Mouse (Mus musculus): ENCODE measurements around the gene Ina.

DNA sequence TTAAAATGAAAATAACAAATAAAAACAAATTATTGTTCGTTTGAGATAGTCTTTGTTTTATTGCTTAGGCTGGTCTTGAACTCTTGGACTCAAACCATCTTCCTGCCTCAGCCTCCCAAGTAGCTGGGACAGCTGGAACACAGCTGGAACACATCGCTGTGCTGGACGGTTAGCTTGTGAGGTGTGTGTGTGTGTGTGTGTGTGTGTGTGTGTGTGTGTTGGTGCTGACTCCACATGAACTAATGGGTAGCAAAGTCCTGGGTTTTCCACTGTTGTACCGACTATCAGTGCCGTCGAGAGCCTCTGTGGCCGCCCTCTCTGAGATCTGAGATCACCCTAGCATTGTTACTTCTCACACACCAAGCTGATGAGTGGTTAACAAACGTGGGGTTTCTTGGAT is 38.5 kb upstream of the Ina start:
- no peak for TF ChIP-seq POLR2A (IDR thresholded peaks at IDR 0.05; ENCODE audit: borderline replicate concordance, control insufficient read depth, low read depth, low read length)
- TF ChIP-seq CTCF (IDR thresholded peaks at IDR 0.05; ENCODE audit: control insufficient read depth, insufficient read depth, low read length): no peak

All from bone marrow, adult 2 months (tissue).